Mouse (Mus musculus) kidney, adult 2 months (tissue): ENCODE results near the gene Zyg11b.

ENCODE experiments used
- CTCF ChIP-seq: fragments of 200-500 bp; conservative IDR thresholded peaks from 2 replicates; pipeline ENCODE4 v1.5.1; 2011; ENCODE audit warnings: low read depth, mild to moderate bottlenecking, control low read depth, low read length, moderate library complexity, mixed read lengths; ENCODE audit not compliant: insufficient read depth, insufficient read length
- POLR2A ChIP-seq: fragments of 200-500 bp; IDR thresholded peaks from one replicate; pipeline ENCODE4 v1.6.1; 2011; ENCODE audit warnings: low read depth, low read length, control low read depth

- TF ChIP-seq CTCF (no peak), POLR2A (no peak)
These were observed 1.5 kb upstream of the Zyg11b start for GRCm38 (mm10) chr4:108302296-108302890.
